Mouse (Mus musculus) hindbrain, embryonic 15.5 days (tissue): ENCODE measurements around the gene Slc6a8. TPM values are rescaled to one million over a fixed set of nuclear protein-coding genes. Genes with fewer than 3 reads are reported as not detected.

Experiments
- ATAC-seq: fragments of 200-750 bp; cut with Nextera tagmentation; 2 replicates; pipeline ENCODE4 v1.8.0; 2017; ENCODE audit warnings: low read depth, moderate number of reproducible peaks, moderate TSS enrichment; ENCODE audit not compliant: low FRiP score
- H3K27ac ChIP-seq: fragments of 300-500 bp; sonication (generic); replicated peaks from 2 replicates; pipeline ENCODE4 v1.5.1; 2015; ENCODE audit warnings: mild to moderate bottlenecking, inconsistent platforms
- H3K27me3 ChIP-seq: fragments of 300-500 bp; sonication (generic); 2 replicates; pipeline ENCODE4 v1.6.1; 2015; ENCODE audit warnings: control low read depth, inconsistent platforms
- H3K36me3 ChIP-seq: fragments of 300-500 bp; sonication (generic); 2 replicates; pipeline ENCODE4 v1.6.1; 2015; ENCODE audit warnings: control low read depth, inconsistent platforms
- H3K4me1 ChIP-seq: fragments of 300-500 bp; sonication (generic); replicated peaks from 2 replicates; pipeline ENCODE4 v1.6.1; 2015; ENCODE audit warnings: control low read depth, inconsistent platforms
- H3K4me2 ChIP-seq: fragments of 300-500 bp; sonication (generic); 2 replicates; pipeline ENCODE4 v1.6.1; 2015; ENCODE audit warnings: moderate library complexity, mild to moderate bottlenecking, inconsistent platforms
- H3K4me3 ChIP-seq: fragments of 300-500 bp; sonication (generic); 2 replicates; pipeline ENCODE4 v1.5.1; 2015; ENCODE audit warnings: mild to moderate bottlenecking, inconsistent platforms
- H3K9ac ChIP-seq: fragments of 300-500 bp; sonication (generic); 2 replicates; pipeline ENCODE4 v1.6.1; 2015; ENCODE audit warnings: inconsistent platforms
- H3K9me3 ChIP-seq: fragments of 300-500 bp; sonication (generic); 2 replicates; pipeline ENCODE4 v1.6.1; 2016; ENCODE audit warnings: control low read depth, inconsistent platforms
- WGBS: fragments of 180-500 bp; shearing (Covaris S2); methylation state at CpG from one replicate; pipeline ENCODE4 v1.1.7; 2015; 5-methylcytosine and 5-hydroxymethylcytosine counted together
- polyA plus RNA-seq: library from polyadenylated mRNA; unstranded; fragments of >200 nt; fragmentation: Nextera tagmentation; extraction: Ambion mirVana; gene quantifications from 2 replicates; pipeline ENCODE4 v1.2.1, GENCODE M21; 2015

The Slc6a8 gene
- 6.7 and 7.0 TPM in 2 replicates for polyA plus RNA-seq

- Histone ChIP-seq H3K36me3 (no peaks in the 10 kb centered on the region), H3K4me2 (peak within 1 kb of the TSS; percentile 75), H3K4me1 (peaks cover 21% of the 10 kb centered on the region), H3K9ac (peak within 1 kb of the TSS; percentile 74), H3K27me3 (no peaks in the 10 kb centered on the region), H3K9me3 (no peaks in the 10 kb centered on the region), H3K4me3 (peak within 1 kb of the TSS; percentile 62), H3K27ac (peak within 1 kb of the TSS; percentile 73)
- ATAC-seq, result peak; percentile 86
- WGBS, result 28% methylated on average over 35 of the region's 72 CpGs
Measured at GRCm38 (mm10) chrX:73672879-73673618, at the start of gene Slc6a8. Gene Slc6a8, plus strand, starts transcription at chrX:73673150.

- no peak for ATAC-seq
- no peaks in the 10 kb centered on the region for H3K36me3 ChIP-seq
Measured at GRCm38 (mm10) chrX:73626981-73627380, 46.0 kb upstream of the Slc6a8 start.

GRCm38 (mm10) chrX:73635425-73635824, 37.5 kb upstream of the Slc6a8 start:
- Histone ChIP-seq H3K27ac (no peak overlapping the region), H3K4me3 (peak overlapping the region; percentile 26), H3K36me3 (no peaks in the 10 kb centered on the region), H3K4me1 (peaks cover 16% of the 10 kb centered on the region), H3K27me3 (peaks cover 42% of the 10 kb centered on the region), H3K9me3 (no peaks in the 10 kb centered on the region), H3K4me2 (peak overlapping the region; percentile 50), H3K9ac (no peak overlapping the region)
- no peak for ATAC-seq
- WGBS, result 20% methylated on average over 14 of the region's 19 CpGs

More at GRCm38 (mm10) chrX:73626981-73627380, 46.0 kb upstream of the Slc6a8 start:
- no peak overlapping the region for H3K9ac ChIP-seq
- no peak overlapping the region for H3K4me2 ChIP-seq
- H3K4me1 ChIP-seq, result no peaks in the 10 kb centered on the region
- H3K4me3 ChIP-seq, result no peak overlapping the region
- H3K9me3 ChIP-seq, result no peaks in the 10 kb centered on the region
- H3K27ac ChIP-seq, result no peak overlapping the region
- H3K27me3 ChIP-seq, result no peaks in the 10 kb centered on the region

GRCm38 (mm10) chrX:73637415-73637814, 35.5 kb upstream of the Slc6a8 start:
- ATAC-seq, result no peak
- Histone ChIP-seq H3K4me2 (peak overlapping the region; percentile 74), H3K4me3 (peak overlapping the region; percentile 37), H3K27me3 (peaks cover 51% of the 10 kb centered on the region), H3K27ac (no peak overlapping the region), H3K9me3 (no peaks in the 10 kb centered on the region), H3K9ac (no peak overlapping the region), H3K36me3 (no peaks in the 10 kb centered on the region), H3K4me1 (peaks cover 16% of the 10 kb centered on the region)
- WGBS, result 19% methylated on average over 18 of the region's 19 CpGs

GRCm38 (mm10) chrX:73639255-73639675, 33.7 kb upstream of the Slc6a8 start, which contains the start of gene Dusp9:
Gene Dusp9, plus strand, starts transcription at chrX:73639419.
- 25% methylated on average over 23 of the region's 28 CpGs for WGBS
- H3K27me3 ChIP-seq, result peaks cover 50% of the 10 kb centered on the region

GRCm38 (mm10) chrX:73639901-73640469, 33.0 kb upstream of the Slc6a8 start:
- peaks cover 16% of the 10 kb centered on the region for H3K4me1 ChIP-seq
- no peak for ATAC-seq
- no peaks in the 10 kb centered on the region for H3K9me3 ChIP-seq
- H3K9ac ChIP-seq, result no peak overlapping the region
- H3K4me2 ChIP-seq, result peak overlapping the region; percentile 59
- WGBS, result 22% methylated on average over 41 of the region's 41 CpGs
- peaks cover 46% of the 10 kb centered on the region for H3K27me3 ChIP-seq
- H3K4me3 ChIP-seq, result peak overlapping the region; percentile 35
- H3K36me3 ChIP-seq, result no peaks in the 10 kb centered on the region
- H3K27ac ChIP-seq, result no peak overlapping the region

More at GRCm38 (mm10) chrX:73639255-73639675, 33.7 kb upstream of the Slc6a8 start, which contains the start of gene Dusp9:
- H3K4me1 ChIP-seq, result peaks cover 16% of the 10 kb centered on the region
- peak within 1 kb of the TSS; percentile 59 for H3K4me2 ChIP-seq
- H3K9me3 ChIP-seq, result no peaks in the 10 kb centered on the region
- peak within 1 kb of the TSS; percentile 35 for H3K4me3 ChIP-seq
- H3K9ac ChIP-seq, result no peak within 1 kb of the TSS
- ATAC-seq, result peak; percentile 81
- H3K36me3 ChIP-seq, result no peaks in the 10 kb centered on the region
- H3K27ac ChIP-seq, result no peak within 1 kb of the TSS

GRCm38 (mm10) chrX:73645121-73645520, 27.8 kb upstream of the Slc6a8 start:
- Histone ChIP-seq H3K4me1 (no peaks in the 10 kb centered on the region), H3K4me2 (no peak overlapping the region), H3K36me3 (no peaks in the 10 kb centered on the region), H3K9ac (no peak overlapping the region), H3K27ac (no peak overlapping the region), H3K27me3 (peaks cover 12% of the 10 kb centered on the region), H3K9me3 (no peaks in the 10 kb centered on the region), H3K4me3 (no peak overlapping the region)
- 34% methylated on average over 4 of the region's 4 CpGs for WGBS
- no peak for ATAC-seq

GRCm38 (mm10) chrX:73650869-73651268, 22.1 kb upstream of the Slc6a8 start:
- no peaks in the 10 kb centered on the region for H3K9me3 ChIP-seq
- ATAC-seq, result no peak
- H3K4me2 ChIP-seq, result no peak overlapping the region
- no peak overlapping the region for H3K27ac ChIP-seq
- no peaks in the 10 kb centered on the region for H3K4me1 ChIP-seq
- no peaks in the 10 kb centered on the region for H3K27me3 ChIP-seq
- H3K4me3 ChIP-seq, result no peak overlapping the region
- 85% methylated on average over 3 of the region's 3 CpGs for WGBS
- H3K36me3 ChIP-seq, result no peaks in the 10 kb centered on the region
- H3K9ac ChIP-seq, result no peak overlapping the region

- ATAC-seq, result no peak
- H3K27ac ChIP-seq, result no peak overlapping the region
- 89% methylated on average over 6 of the region's 6 CpGs for WGBS
- H3K4me2 ChIP-seq, result no peak overlapping the region
- no peaks in the 10 kb centered on the region for H3K9me3 ChIP-seq
- no peak overlapping the region for H3K4me3 ChIP-seq
- no peaks in the 10 kb centered on the region for H3K27me3 ChIP-seq
- H3K4me1 ChIP-seq, result peaks cover 6% of the 10 kb centered on the region
- H3K9ac ChIP-seq, result no peak overlapping the region
- H3K36me3 ChIP-seq, result no peaks in the 10 kb centered on the region
Measured at GRCm38 (mm10) chrX:73653392-73653791, 19.6 kb upstream of the Slc6a8 start.

- Histone ChIP-seq H3K27ac (no peak overlapping the region), H3K4me3 (no peak overlapping the region), H3K36me3 (no peaks in the 10 kb centered on the region), H3K9me3 (no peaks in the 10 kb centered on the region), H3K27me3 (no peaks in the 10 kb centered on the region), H3K9ac (no peak overlapping the region), H3K4me1 (peaks cover 9% of the 10 kb centered on the region), H3K4me2 (no peak overlapping the region)
- ATAC-seq, result peak; percentile 63; the same call in 1 of the 2 replicates
- 16% methylated on average over 6 of the region's 6 CpGs for WGBS
Measured at GRCm38 (mm10) chrX:73654177-73654576, 18.8 kb upstream of the Slc6a8 start.

GRCm38 (mm10) chrX:73655529-73655928, 17.4 kb upstream of the Slc6a8 start:
- no peaks in the 10 kb centered on the region for H3K9me3 ChIP-seq
- H3K4me1 ChIP-seq, result peaks cover 14% of the 10 kb centered on the region
- H3K4me3 ChIP-seq, result no peak overlapping the region
- H3K4me2 ChIP-seq, result no peak overlapping the region
- H3K36me3 ChIP-seq, result no peaks in the 10 kb centered on the region
- no peak for ATAC-seq
- H3K27ac ChIP-seq, result no peak overlapping the region
- no peak overlapping the region for H3K9ac ChIP-seq
- WGBS, result 82% methylated on average over 3 of the region's 3 CpGs
- H3K27me3 ChIP-seq, result no peaks in the 10 kb centered on the region

GRCm38 (mm10) chrX:73658391-73658790, 14.6 kb upstream of the Slc6a8 start:
- H3K9me3 ChIP-seq, result no peaks in the 10 kb centered on the region
- WGBS, result 41% methylated on average over 7 of the region's 7 CpGs

More at GRCm38 (mm10) chrX:73658391-73658790, 14.6 kb upstream of the Slc6a8 start:
- no peak for ATAC-seq
- Histone ChIP-seq H3K36me3 (no peaks in the 10 kb centered on the region), H3K4me2 (peak overlapping the region; percentile 60), H3K4me3 (peak overlapping the region; percentile 52), H3K4me1 (peaks cover 15% of the 10 kb centered on the region), H3K9ac (no peak overlapping the region), H3K27me3 (no peaks in the 10 kb centered on the region), H3K27ac (no peak overlapping the region)
